Mouse (Mus musculus) macrophage (primary cell): Measurements from ENCODE around the gene Grin1. TPM values are rescaled to one million over a fixed set of nuclear protein-coding genes. Genes with fewer than 3 reads are reported as not detected.
A peak's percentile ranks its signal among the peaks of the same experiment; 100 is the strongest.

Source experiments
- H3K27ac ChIP-seq: fragments of 350-480 bp; formaldehyde crosslinking; 2 replicates; pipeline ENCODE4 v1.9.0; 2021
- H3K36me3 ChIP-seq: fragments of 350-480 bp; formaldehyde crosslinking; 2 replicates; pipeline ENCODE4 v1.9.0; 2021; ENCODE audit errors: inconsistent target
- H3K4me3 ChIP-seq: fragments of 350-480 bp; formaldehyde crosslinking; 2 replicates; pipeline ENCODE4 v1.9.0; 2021; ENCODE audit errors: inconsistent target
- H3K79me2 ChIP-seq: fragments of 350-480 bp; formaldehyde crosslinking; 2 replicates; pipeline ENCODE4 v1.9.0; 2021; ENCODE audit errors: inconsistent target
- WGBS: methylation state at CpG from one replicate; pipeline ENCODE4 v1.1.7; 2026; ENCODE audit warnings: inconsistent platforms; ENCODE audit not compliant: missing documents; 5-methylcytosine and 5-hydroxymethylcytosine counted together
- polyA plus RNA-seq: library from polyadenylated mRNA; stranded (reverse); fragments of 250-400 nt; gene quantifications from 3 replicates; pipeline ENCODE4 v1.2.4, GENCODE M21; 2018; ENCODE audit warnings: inconsistent platforms

Gene Grin1
- polyA plus RNA-seq, 1 experiment from 2014 or later: not detected

DNA sequence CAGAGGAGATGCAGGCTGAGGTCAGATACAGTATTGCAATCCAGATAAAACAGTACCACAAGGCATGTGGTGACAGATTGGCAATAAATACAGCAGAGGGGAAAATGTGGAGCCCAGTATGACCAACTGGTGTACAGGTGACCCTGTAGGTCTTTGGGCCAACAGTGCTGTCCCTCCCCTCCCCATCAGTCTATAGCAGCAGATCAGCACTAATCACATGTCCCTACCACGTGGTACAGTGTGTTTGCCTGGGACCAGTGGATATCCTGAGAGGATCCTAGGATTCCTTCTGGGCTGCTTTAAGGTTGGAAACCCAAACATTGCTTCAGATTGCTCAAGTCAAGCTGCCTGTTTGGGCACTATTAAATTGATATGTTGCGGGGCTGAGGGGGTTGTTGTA is 14.6 kb upstream of the Grin1 start:
- H3K27ac ChIP-seq: no peak overlapping the region
- 88% methylated on average over 2 of the region's 2 CpGs for WGBS
- H3K36me3 ChIP-seq: peaks cover 41% of the 10 kb centered on the region; the same call in 1 of the 2 replicates
- peak overlapping the region; percentile 94 for H3K4me3 ChIP-seq
- peaks cover 23% of the 10 kb centered on the region for H3K79me2 ChIP-seq

DNA sequence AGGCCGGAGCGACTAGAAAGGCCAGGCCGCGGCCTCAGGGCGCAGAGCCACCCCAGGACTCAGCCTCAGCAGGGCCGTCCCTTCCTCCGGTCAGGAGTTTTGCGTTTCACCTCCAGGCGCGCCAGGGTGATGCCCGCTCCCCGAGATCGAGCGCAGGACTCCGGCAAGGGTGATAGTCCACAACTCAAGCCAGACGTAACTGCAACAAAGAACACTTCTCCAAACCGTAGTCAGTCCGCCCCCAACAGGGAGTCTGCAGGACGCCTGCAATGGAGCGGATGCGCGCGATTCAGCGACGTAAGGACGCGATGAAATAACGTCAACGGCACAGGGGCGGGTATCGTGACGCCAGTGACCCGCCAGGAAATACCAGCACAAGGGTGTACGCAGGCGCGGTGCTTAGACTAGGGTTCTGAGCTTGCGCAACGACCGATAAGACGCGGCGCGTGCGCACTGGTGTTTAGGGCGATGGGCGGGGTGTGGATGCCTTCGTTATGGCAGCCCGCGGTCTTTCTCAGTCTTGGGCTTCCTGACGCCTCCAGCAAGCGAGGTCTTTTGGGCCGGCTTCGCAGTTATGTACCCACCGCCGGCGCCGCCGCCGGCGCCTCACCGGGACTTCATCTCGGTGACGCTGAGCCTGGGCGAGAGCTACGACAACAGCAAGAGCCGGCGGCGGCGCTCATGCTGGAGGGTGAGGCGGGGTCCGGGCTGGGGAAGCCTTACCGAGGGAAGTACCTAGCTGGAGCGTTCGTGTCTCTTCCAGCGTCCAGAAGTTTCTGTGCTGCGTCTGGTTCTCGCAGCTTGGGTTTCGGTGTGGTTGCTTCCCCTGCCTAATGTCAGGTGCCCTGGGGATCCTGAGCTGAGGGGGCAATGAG is 13.5 kb upstream of the Grin1 start, which contains the start of gene Man1b1:
Gene Man1b1 (plus strand): TSS at position 53 of the 875 bp plus-strand sequence.
- WGBS: under 1% methylated on average over 78 of the region's 78 CpGs
- peaks cover 32% of the 10 kb centered on the region; the same call in 1 of the 2 replicates for H3K36me3 ChIP-seq
- peaks cover 23% of the 10 kb centered on the region for H3K79me2 ChIP-seq
- H3K27ac ChIP-seq: peak within 1 kb of the TSS; percentile 49
- H3K4me3 ChIP-seq: peak within 1 kb of the TSS; percentile 94

DNA sequence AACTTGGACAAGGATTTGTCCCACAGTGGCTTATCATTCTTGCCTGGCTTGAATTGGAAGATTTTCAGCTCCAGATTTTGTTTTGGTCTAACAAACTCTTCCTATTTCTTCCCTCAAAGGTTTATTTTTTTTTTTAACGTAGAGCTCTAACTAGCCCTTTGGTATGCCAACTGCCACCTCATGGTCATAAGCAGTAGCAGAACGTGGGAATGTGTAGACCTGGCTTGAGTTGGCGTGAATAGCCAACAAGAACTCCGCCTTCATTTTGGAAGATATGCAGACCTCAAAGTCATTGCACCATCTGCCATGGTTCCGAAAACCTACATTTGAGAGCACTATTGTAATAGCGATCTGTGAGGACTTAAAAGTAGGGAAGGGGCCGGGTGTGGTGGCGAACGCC is 12.5 kb upstream of the Grin1 start:
- Histone ChIP-seq H3K36me3 (peaks cover 22% of the 10 kb centered on the region; the same call in 1 of the 2 replicates), H3K27ac (0 out of 2 replicates have a peak overlapping the region, but pooled peaks have one; percentile 49), H3K79me2 (peaks cover 23% of the 10 kb centered on the region), H3K4me3 (peak overlapping the region; percentile 94)
- WGBS: 47% methylated on average over 8 of the region's 9 CpGs

DNA sequence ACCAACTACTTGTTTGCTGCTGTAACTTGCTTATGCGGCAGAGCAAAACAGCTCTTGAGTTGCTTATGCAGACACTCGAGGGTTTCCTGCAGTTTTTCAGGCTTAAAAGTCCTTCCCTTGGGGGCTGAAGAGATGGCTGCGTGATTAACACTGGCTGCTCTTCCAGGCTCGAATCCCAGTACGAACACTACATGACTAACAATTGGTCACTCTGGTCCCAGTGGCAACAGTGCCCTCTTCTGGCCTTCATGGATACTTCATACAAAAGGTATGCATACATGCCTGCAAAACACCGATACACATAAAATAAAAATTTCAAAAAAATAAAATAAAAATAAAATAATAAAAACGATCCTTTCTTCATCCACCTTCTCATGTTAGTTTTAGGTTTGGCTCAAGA is 9.5 kb upstream of the Grin1 start:
- H3K4me3 ChIP-seq: no peak overlapping the region
- peaks cover 7% of the 10 kb centered on the region for H3K79me2 ChIP-seq
- no peaks in the 10 kb centered on the region for H3K36me3 ChIP-seq
- no peak overlapping the region for H3K27ac ChIP-seq
- 54% methylated on average over 7 of the region's 7 CpGs for WGBS

DNA sequence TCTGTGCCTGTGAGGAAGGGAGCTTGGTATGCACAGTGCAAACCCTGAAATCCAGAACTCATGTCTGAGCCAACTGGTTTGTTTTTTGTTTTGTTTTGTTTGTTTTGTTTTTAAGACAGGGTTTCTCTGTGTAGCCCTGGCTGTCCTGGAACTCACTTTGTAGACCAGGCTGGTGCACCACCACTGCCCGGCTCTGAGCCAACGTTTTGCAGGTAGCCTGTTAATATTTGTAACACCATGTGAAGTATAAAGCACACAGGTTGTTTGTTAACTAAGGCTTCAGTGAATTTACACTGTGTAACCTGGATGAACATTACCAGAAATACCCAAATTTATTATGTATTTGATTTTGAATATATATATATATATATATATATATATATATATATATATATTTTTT is 7.0 kb upstream of the Grin1 start:
- H3K79me2 ChIP-seq: no peaks in the 10 kb centered on the region
- H3K4me3 ChIP-seq: no peak overlapping the region
- H3K36me3 ChIP-seq: no peaks in the 10 kb centered on the region
- H3K27ac ChIP-seq: no peak overlapping the region
- 67% methylated on average over 2 of the region's 2 CpGs for WGBS

DNA sequence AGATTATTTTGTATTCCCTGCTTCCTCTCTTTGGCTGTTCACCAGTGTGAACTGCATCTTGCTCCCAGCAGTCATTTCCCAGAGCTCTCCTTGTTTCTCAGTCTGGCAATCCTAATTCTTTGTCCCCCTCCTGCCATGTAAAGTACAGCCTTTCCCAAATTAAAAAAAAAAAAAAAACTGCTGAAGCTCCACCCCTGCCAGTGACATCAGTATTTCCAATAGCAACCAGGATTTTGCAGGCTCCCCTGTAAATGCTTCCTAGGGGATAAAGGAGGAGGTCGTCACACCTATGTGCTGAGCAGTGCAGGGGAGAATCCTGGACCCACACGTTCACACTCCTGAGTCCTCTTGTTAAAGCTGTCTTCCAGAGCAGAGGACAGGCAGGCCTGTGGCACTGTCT is 1.1 kb upstream of the Grin1 start:
- Histone ChIP-seq H3K36me3 (no peaks in the 10 kb centered on the region), H3K79me2 (no peaks in the 10 kb centered on the region), H3K4me3 (no peak overlapping the region), H3K27ac (no peak overlapping the region)
- WGBS: 39% methylated on average over 2 of the region's 2 CpGs

DNA sequence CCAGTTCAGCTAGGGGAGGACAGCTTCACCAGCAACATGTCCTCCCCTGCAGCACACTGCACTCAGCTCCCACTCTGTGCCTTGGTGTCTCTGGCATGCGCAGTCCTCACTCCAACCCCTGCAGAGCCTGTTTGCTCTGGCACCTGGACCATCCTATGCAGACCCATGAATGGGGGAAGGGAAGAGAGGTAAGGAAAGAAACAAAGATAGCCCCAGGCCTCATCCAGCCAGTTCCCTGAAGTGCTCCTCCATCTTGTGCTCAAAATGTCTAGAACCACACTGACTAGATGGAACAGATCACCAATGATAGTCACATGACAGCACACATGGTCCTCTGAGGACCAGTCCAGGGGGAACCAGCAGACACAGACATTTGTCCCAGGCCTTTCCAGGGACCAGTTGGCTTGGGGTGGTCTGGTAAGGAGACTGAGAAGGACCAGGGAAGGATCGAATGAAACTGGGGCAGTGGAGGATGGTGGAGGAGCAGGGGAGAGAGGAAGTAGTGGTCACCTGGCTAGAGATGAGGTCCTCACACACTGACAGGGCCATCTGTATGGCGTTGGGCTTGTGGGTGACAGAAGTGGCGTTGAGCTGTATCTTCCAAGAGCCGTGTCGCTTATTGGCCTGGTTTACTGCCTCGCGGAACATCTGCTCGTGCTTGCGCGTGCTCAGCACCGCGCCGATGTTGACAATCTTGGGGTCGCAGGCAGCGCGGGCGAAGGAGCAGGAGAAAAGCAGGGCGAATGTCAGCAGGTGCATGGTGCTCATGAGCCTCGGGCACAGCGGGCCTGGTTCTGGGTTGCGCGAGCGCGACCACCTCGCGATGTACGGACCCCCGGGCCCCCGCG is 644 bp downstream of the Grin1 start:
- no peak overlapping the region for H3K4me3 ChIP-seq
- H3K36me3 ChIP-seq: no peaks in the 10 kb centered on the region
- 11% methylated on average over 31 of the region's 31 CpGs for WGBS
- H3K27ac ChIP-seq: no peak overlapping the region
- H3K79me2 ChIP-seq: no peaks in the 10 kb centered on the region

DNA sequence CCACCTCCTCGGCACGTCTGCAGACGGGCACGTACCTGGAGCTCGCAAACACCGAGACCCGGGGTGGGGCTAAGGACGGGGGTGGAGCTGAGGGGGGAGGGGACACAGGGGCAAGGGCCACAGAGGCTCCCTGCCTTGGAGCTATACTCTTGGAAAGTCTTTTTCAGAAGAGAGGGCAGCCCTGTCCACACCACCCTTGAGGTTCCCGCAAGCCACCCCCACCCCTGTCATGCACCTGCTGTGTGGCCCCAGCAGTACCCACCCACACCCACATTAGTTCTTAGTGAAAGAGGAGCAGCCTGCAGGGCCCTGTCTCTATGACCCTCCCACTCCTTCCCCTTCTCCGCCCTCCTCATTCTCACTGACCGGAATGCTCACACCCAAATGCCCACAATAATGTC is 7.5 kb downstream of the Grin1 start:
- no peak overlapping the region for H3K27ac ChIP-seq
- no peak overlapping the region for H3K4me3 ChIP-seq
- H3K36me3 ChIP-seq: no peaks in the 10 kb centered on the region
- no peaks in the 10 kb centered on the region for H3K79me2 ChIP-seq
- WGBS: 8% methylated on average over 10 of the region's 11 CpGs

DNA sequence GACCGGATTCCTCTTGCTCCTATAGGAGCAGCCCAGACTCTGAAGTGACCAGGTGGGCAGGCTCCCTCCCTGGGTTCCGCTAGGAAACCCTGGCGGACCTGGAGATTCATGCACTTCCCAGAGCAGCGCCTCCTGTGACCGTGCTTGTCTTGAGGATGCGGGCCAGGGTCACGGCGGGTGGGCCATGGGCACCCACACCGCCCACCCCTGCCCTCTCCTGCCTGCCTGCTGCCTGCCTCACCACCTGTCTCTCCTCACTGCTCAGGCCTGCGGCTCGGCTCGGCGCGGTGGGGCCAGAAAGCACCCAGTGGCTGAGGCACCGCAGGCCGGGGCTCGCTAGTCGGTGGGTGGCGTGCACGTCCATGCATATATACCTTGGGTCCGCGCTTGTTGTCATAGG is 8.0 kb downstream of the Grin1 start:
- Histone ChIP-seq H3K27ac (no peak overlapping the region), H3K4me3 (no peak overlapping the region), H3K79me2 (no peaks in the 10 kb centered on the region), H3K36me3 (no peaks in the 10 kb centered on the region)
- WGBS: 4% methylated on average over 19 of the region's 22 CpGs

DNA sequence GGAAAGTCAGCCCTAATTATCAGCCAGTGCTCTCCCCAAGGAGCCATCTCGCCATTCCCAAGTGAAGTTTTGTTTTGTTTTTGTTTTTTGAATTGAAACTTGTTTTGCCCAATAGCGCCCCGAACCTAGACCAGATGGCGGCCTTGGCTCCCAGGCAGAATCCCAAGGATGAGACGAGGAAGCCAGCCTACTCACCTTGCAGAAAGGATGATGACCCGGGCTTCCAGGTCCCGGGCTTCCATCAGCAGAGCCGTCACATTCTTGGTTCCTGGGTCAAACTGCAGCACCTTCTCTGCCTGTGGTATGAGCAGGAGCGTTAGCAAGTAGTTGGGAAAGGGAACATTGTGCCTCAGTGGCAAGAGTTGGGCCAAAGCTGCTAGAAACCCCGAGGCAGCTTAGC is 8.8 kb downstream of the Grin1 start:
- Histone ChIP-seq H3K79me2 (no peaks in the 10 kb centered on the region), H3K27ac (no peak overlapping the region), H3K4me3 (no peak overlapping the region), H3K36me3 (no peaks in the 10 kb centered on the region)
- 54% methylated on average over 10 of the region's 10 CpGs for WGBS

DNA sequence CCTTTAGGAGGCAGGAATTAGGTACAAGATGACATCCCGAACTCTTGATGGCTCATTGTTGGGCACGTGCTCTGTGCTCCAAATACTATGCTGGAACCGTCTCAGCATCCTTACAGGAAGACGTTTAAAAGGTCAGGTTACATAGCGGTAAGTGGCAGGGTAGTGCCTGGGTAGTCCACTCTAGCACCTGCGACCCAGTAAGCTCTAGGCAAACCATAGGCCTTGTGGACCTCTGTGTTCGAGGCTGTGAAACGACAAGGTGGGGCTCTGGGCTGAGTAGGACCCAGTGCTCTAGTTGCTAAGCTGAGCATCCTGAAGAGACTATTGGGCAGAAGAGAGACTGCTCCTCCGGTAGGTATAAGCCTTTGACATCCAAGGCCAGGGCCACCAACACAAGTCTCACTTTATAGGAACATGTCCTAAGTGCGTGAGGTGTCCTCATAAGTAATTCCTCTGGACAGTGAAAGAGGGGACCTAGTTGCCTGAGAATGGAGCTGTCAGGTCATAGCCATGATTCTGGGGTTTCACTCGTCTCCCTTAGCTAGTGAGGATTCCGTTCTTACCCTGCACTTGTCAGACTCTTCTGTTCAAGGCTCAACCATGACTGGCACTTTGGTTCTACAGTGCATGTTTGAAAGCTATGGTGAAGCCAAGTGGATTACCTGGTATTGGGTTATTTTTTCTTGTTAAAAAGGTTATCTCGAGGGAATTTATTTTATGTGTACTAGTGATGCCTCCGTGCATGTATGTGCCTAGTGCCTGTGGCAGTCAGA is 13.2 kb downstream of the Grin1 start:
- no peaks in the 10 kb centered on the region for H3K79me2 ChIP-seq
- H3K36me3 ChIP-seq: no peaks in the 10 kb centered on the region
- WGBS: 53% methylated on average over 14 of the region's 14 CpGs
- H3K4me3 ChIP-seq: no peak overlapping the region
- H3K27ac ChIP-seq: no peak overlapping the region

DNA sequence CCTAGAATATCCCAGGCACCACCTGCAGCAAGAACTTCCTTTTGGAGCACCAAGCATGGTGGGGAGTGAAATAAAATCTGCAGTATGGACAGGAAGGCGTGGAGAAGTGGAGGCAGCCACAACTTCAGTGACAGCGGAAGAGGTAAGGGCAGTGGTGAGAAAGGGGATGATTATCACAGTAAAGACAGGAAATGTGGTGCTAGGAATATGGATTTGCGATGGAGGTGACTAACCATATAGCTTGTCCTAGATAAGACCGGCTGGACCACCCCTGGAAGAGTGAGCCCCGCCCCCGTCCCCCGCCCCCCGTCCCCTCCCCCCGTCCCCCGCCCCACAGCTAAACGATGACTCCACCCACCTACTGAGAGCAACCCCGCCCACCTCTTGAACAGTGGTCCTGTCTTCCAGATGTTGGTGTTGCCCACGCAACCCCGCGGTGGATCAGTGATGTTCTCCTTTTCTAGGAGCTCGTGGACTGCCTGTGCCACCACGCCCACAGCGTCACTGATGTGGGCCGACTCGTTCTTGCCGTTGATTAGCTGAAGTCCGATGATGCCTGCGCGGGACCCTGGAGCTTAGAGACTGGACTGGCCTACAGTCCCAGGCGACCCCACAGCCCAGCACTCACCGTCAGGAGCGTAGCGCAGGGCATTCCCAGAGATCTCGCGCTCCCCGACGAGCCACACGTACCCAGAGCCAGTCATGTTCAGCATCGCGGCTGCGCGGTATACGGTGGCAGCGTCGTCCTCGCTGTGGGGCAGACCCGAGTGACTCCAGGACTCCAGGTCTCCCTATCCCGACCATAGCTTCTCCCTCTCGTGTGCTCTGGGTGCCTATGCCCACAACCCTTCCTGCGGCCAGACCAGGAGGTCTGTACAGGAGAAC is 14.1 kb downstream of the Grin1 start:
- Histone ChIP-seq H3K79me2 (no peaks in the 10 kb centered on the region), H3K27ac (no peak overlapping the region), H3K4me3 (peak overlapping the region; percentile 9; the same call in 1 of the 2 replicates), H3K36me3 (no peaks in the 10 kb centered on the region)
- WGBS: 3% methylated on average over 44 of the region's 45 CpGs

DNA sequence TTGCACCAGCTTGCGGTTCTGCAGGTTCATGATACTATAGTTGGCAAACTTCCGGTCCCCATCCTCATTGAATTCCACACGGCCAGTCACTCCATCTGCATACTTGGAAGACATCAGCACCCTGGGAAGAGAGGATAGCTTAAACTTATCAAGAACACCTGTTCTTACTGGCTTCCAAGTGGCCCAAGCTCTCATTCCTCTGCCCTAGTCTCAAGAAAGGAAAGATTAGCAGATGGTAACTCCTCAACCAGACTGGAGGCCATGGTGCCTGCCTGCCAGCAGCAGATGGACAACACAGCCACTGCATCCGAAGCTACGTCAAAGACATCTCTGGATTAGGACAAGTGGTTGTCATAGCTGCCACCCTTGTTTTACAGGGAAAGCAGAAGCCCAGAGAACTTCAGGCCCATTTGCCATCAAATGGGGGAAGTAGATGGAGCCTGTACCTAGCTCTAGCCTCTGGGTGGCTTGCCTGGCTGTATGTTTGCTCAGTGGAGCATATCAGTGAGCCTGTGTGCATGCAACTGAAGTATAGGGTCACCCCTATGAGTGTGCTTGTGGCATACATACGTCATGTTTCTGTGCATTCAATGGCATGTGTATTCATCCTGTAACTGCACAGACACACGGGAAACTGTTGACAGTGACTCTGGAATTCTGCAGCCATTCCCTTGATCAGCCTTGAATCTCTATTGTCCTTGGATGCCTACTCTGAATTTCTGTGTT is 14.9 kb downstream of the Grin1 start:
- Histone ChIP-seq H3K27ac (no peak overlapping the region), H3K36me3 (no peaks in the 10 kb centered on the region), H3K79me2 (no peaks in the 10 kb centered on the region), H3K4me3 (no peak overlapping the region)
- 72% methylated on average over 7 of the region's 7 CpGs for WGBS
